Mouse (Mus musculus): ENCODE measurements around the gene Eddm3b. TPM values are rescaled to one million over a fixed set of nuclear protein-coding genes. Genes with fewer than 3 reads are reported as not detected.

Gene Eddm3b
- polyA plus RNA-seq, 1 experiment = not detected

DNA sequence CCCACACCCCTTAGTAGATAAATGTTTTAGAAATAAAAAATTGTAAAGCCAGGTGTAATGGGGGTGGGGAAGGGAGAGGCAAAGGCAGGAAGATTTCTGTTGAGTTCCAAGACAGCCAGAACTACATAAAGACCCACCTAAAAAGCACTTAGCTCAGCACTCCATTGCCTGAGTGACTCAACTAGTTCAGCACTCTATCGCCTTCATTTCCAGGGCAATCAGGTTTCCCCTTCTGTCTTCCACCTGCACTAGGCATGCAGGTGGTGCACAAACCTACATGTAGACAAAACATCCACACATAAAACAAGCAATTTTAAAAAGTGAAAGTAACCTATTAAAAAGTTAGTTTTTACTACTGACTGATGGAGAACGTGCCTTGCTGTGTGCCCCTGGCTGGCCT, 29.1 kb upstream of the Eddm3b start:
- 77% methylated on average over 2 of the region's 2 CpGs for WGBS
- Histone ChIP-seq H3K4me3 (replicated peaks; ENCODE audit: control insufficient read depth, low read depth, low read length) (no peak overlapping the region), H3K4me1 (ENCODE audit: control insufficient read depth, insufficient read depth, low read length) (no peaks in the 10 kb centered on the region)

DNA sequence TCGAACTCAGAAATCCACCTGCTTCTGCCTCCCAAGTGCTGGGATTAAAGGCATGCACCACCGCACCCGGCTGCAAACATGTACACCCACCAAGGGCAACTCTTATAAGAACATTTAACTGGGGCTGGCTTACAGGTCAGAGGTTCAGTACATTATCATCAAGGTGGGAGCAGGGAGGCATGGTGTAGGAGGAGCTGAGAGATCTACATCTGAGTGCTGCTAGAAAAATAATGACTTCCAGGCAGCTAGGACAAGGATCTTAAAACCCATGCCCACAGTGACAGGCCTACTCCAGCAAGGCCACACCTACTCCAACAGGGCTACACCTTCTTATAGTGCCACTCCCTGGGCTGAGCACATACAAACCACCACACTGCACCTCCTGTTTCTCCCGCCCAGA, 28.3 kb upstream of the Eddm3b start:
- H3K4me3 ChIP-seq (replicated peaks; ENCODE audit: control insufficient read depth, low read depth, low read length) = no peak overlapping the region
- WGBS = 82% methylated on average over 4 of the region's 4 CpGs
- no peak for TF ChIP-seq CTCF (IDR thresholded peaks at IDR 0.05; ENCODE audit: control insufficient read depth, insufficient read depth, low read length)
- no peak for TF ChIP-seq POLR2A (IDR thresholded peaks at IDR 0.05; ENCODE audit: borderline replicate concordance, control insufficient read depth, low read depth, low read length)
- H3K27ac ChIP-seq (ENCODE audit: control insufficient read depth, insufficient read depth, low read depth, low read length, poor library complexity) = no peak overlapping the region
- H3K4me1 ChIP-seq (ENCODE audit: control insufficient read depth, insufficient read depth, low read length) = no peaks in the 10 kb centered on the region

More for the DNA sequence above, 29.1 kb upstream of the Eddm3b start:
- TF ChIP-seq CTCF (IDR thresholded peaks at IDR 0.05; ENCODE audit: control insufficient read depth, insufficient read depth, low read length) = no peak
- TF ChIP-seq POLR2A (IDR thresholded peaks at IDR 0.05; ENCODE audit: borderline replicate concordance, control insufficient read depth, low read depth, low read length) = no peak
- H3K27ac ChIP-seq (ENCODE audit: control insufficient read depth, insufficient read depth, low read depth, low read length, poor library complexity) = no peak overlapping the region

DNA sequence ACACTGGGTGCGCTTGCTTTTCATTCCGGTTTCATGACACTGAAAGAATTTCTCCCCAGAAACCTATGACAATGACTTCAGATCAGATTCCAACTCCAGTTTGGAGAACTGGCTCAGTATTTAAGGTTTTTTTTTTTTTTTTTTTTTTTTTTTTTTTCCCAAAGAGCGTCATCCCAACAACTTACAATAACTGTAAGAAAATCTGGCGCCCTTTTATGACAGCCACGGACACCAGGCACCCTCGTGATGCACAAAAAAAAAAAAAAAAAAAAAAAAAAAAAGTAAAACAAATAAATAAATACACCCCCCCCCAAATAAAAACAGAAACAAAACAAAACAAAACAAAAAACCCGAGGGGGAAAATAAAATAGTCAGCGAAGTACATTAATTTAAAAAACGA, 26.5 kb upstream of the Eddm3b start:
- Histone ChIP-seq H3K27ac (ENCODE audit: control insufficient read depth, insufficient read depth, low read depth, low read length, poor library complexity) (no peak overlapping the region), H3K4me1 (ENCODE audit: control insufficient read depth, insufficient read depth, low read length) (no peaks in the 10 kb centered on the region), H3K4me3 (replicated peaks; ENCODE audit: control insufficient read depth, low read depth, low read length) (no peak overlapping the region)
- WGBS = 38% methylated on average over 9 of the region's 9 CpGs
- no peak for TF ChIP-seq CTCF (IDR thresholded peaks at IDR 0.05; ENCODE audit: control insufficient read depth, insufficient read depth, low read length)

DNA sequence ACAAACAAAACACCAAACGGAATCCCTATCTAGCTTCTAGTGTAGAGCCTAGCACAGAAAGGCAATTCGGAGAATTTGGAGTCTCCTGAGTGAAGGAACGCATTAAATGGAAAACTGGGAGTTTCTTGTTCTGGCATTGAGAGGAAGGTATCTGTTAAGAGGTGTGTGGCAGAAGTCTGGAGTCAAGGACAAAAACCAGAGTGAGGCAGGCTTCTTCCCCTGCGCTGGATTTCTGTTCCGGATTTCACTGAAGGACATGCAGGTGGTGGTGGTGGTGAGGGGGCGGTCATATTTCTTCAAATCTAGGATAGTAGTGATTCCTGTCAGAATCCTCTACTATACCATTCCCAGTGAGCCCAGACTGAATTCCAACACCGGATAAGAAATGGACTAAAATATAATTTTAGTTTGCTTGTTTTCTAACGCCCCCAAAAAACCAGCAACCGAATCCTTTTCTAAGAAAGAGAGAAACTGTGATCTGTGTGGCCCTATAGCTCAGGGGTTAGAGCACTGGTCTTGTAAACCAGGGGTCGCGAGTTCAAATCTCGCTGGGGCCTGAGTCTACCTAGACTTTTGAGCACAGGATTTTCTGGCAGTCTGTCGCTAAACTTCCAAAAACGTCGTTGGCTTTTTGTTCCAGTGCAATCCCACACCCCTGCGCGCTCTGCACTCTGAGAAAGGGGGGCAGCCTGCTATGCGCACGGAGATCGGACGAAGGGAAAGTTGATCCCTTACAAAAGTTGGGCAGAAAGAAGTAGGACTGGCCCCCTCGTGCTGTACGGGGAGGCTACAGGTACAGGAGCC, 25.9 kb upstream of the Eddm3b start:
- 3% methylated on average over 23 of the region's 23 CpGs for WGBS
- H3K4me3 ChIP-seq (replicated peaks; ENCODE audit: control insufficient read depth, low read depth, low read length) = peak overlapping the region; percentile 75
- no peaks in the 10 kb centered on the region for H3K4me1 ChIP-seq (ENCODE audit: control insufficient read depth, insufficient read depth, low read length)

GRCm38 (mm10) chr14:51088970-51089673, 25.1 kb upstream of the Eddm3b start:
- peaks cover 1% of the 10 kb centered on the region; the same call in 1 of the 2 replicates for H3K4me1 ChIP-seq (ENCODE audit: control insufficient read depth, insufficient read depth, low read length)
- H3K27ac ChIP-seq (ENCODE audit: control insufficient read depth, insufficient read depth, low read depth, low read length, poor library complexity) = peak overlapping the region; percentile 51
- H3K4me3 ChIP-seq (replicated peaks; ENCODE audit: control insufficient read depth, low read depth, low read length) = peak overlapping the region; percentile 75
- under 1% methylated on average over 34 of the region's 34 CpGs for WGBS
- TF ChIP-seq CTCF (IDR thresholded peaks at IDR 0.05; ENCODE audit: control insufficient read depth, insufficient read depth, low read length) = no peak
- peak; percentile 32; the same call in 1 of the 2 replicates for TF ChIP-seq POLR2A (IDR thresholded peaks at IDR 0.05; ENCODE audit: borderline replicate concordance, control insufficient read depth, low read depth, low read length)

More for the DNA sequence above, 25.9 kb upstream of the Eddm3b start:
- peak overlapping the region; percentile 51 for H3K27ac ChIP-seq (ENCODE audit: control insufficient read depth, insufficient read depth, low read depth, low read length, poor library complexity)
- TF ChIP-seq CTCF (IDR thresholded peaks at IDR 0.05; ENCODE audit: control insufficient read depth, insufficient read depth, low read length) = no peak

GRCm38 (mm10) chr14:51089674-51090076, 24.6 kb upstream of the Eddm3b start:
- H3K4me1 ChIP-seq (ENCODE audit: control insufficient read depth, insufficient read depth, low read length) = peaks cover 3% of the 10 kb centered on the region; the same call in 1 of the 2 replicates
- no peak for TF ChIP-seq CTCF (IDR thresholded peaks at IDR 0.05; ENCODE audit: control insufficient read depth, insufficient read depth, low read length)
- no peak for TF ChIP-seq POLR2A (IDR thresholded peaks at IDR 0.05; ENCODE audit: borderline replicate concordance, control insufficient read depth, low read depth, low read length)
- H3K27ac ChIP-seq (ENCODE audit: control insufficient read depth, insufficient read depth, low read depth, low read length, poor library complexity) = no peak overlapping the region
- under 1% methylated on average over 15 of the region's 15 CpGs for WGBS
- H3K4me3 ChIP-seq (replicated peaks; ENCODE audit: control insufficient read depth, low read depth, low read length) = peak overlapping the region; percentile 75

- TF ChIP-seq CTCF (IDR thresholded peaks at IDR 0.05; ENCODE audit: control insufficient read depth, insufficient read depth, low read length) (no peak), POLR2A (IDR thresholded peaks at IDR 0.05; ENCODE audit: borderline replicate concordance, control insufficient read depth, low read depth, low read length) (peak; percentile 35; the same call in 1 of the 2 replicates)
- WGBS = under 1% methylated on average over 27 of the region's 27 CpGs
- Histone ChIP-seq H3K4me3 (replicated peaks; ENCODE audit: control insufficient read depth, low read depth, low read length) (peak overlapping the region; percentile 75), H3K4me1 (ENCODE audit: control insufficient read depth, insufficient read depth, low read length) (peaks cover 3% of the 10 kb centered on the region; the same call in 1 of the 2 replicates), H3K27ac (ENCODE audit: control insufficient read depth, insufficient read depth, low read depth, low read length, poor library complexity) (peak overlapping the region; percentile 92)
These were observed 24.0 kb upstream of the Eddm3b start for GRCm38 (mm10) chr14:51090077-51090781.

Data from bone marrow, adult 2 months (tissue).